Mouse (Mus musculus): Measurements from ENCODE around the gene Pln. TPM values are rescaled to one million over a fixed set of nuclear protein-coding genes. Genes with fewer than 3 reads are reported as not detected.

Gene Pln
- polyA plus RNA-seq (2014; fragmentation: Nextera tagmentation; extraction: Ambion mirVana): 1,148 and 1,278 TPM in 2 replicates

- peak; percentile 76 for ATAC-seq (ENCODE audit: insufficient number of reproducible peaks, insufficient read depth, low FRiP score, low read depth)
- H3K27ac ChIP-seq (replicated peaks in 1 of 2; ENCODE audit: control insufficient read depth in 1 of 2, insufficient read depth in 1 of 2, low read depth in 2 of 2, low read length in 2 of 2): peak within 1 kb of the TSS; percentile 90 to 91
- H3K27me3 ChIP-seq (ENCODE audit: control insufficient read depth, insufficient read depth, low read length): no peaks in the 10 kb centered on the region
- H3K4me2 ChIP-seq (ENCODE audit: low read length): peak within 1 kb of the TSS; percentile 65
- WGBS: 31% methylated on average over 6 of the region's 6 CpGs
- peak within 1 kb of the TSS; percentile 84 for H3K9ac ChIP-seq (ENCODE audit: low read length)
- peaks cover 15% of the 10 kb centered on the region for H3K36me3 ChIP-seq (ENCODE audit: control insufficient read depth, insufficient read depth, low read length)
- peaks cover 0 to 31% of the 10 kb centered on the region in 2 experiments; a peak in 2 of 4 replicates for H3K4me1 ChIP-seq (ENCODE audit: control insufficient read depth in 2 of 2, insufficient read depth in 2 of 2, low read length in 2 of 2)
- H3K9me3 ChIP-seq (ENCODE audit: control insufficient read depth, low read length): no peaks in the 10 kb centered on the region
- H3K4me3 ChIP-seq (ENCODE audit: control insufficient read depth in 1 of 2, insufficient read depth in 1 of 2, low read depth in 1 of 2, low read length in 2 of 2): peak within 1 kb of the TSS; percentile 36 to 52
These were observed at the start of gene Pln for GRCm38 (mm10) chr10:53337162-53337923. Gene Pln, plus strand, starts transcription at chr10:53337667.

GRCm38 (mm10) chr10:53305867-53306266, 31.6 kb upstream of the Pln start:
- H3K27me3 ChIP-seq (ENCODE audit: control insufficient read depth, insufficient read depth, low read length): no peaks in the 10 kb centered on the region
- 0 out of 4 replicates have a peak, but pooled peaks cover 0 to 4% of the 10 kb centered on the region in 2 experiments for H3K4me1 ChIP-seq (ENCODE audit: control insufficient read depth in 2 of 2, insufficient read depth in 2 of 2, low read length in 2 of 2)
- ATAC-seq (ENCODE audit: insufficient number of reproducible peaks, insufficient read depth, low FRiP score, low read depth): no peak
- no peak overlapping the region for H3K4me3 ChIP-seq (ENCODE audit: control insufficient read depth in 1 of 2, insufficient read depth in 1 of 2, low read depth in 1 of 2, low read length in 2 of 2)
- no peak overlapping the region for H3K27ac ChIP-seq (replicated peaks in 1 of 2; ENCODE audit: control insufficient read depth in 1 of 2, insufficient read depth in 1 of 2, low read depth in 2 of 2, low read length in 2 of 2)
- H3K9me3 ChIP-seq (ENCODE audit: control insufficient read depth, low read length): no peaks in the 10 kb centered on the region
- H3K36me3 ChIP-seq (ENCODE audit: control insufficient read depth, insufficient read depth, low read length): peaks cover 6% of the 10 kb centered on the region; the same call in 1 of the 2 replicates
- no peak overlapping the region for H3K9ac ChIP-seq (ENCODE audit: low read length)
- 25% methylated on average over 3 of the region's 3 CpGs for WGBS
- no peak overlapping the region for H3K4me2 ChIP-seq (ENCODE audit: low read length)

- 86% methylated on average over 3 of the region's 3 CpGs for WGBS
- Histone ChIP-seq H3K36me3 (ENCODE audit: control insufficient read depth, insufficient read depth, low read length) (no peaks in the 10 kb centered on the region), H3K27me3 (ENCODE audit: control insufficient read depth, insufficient read depth, low read length) (no peaks in the 10 kb centered on the region), H3K4me1 (ENCODE audit: control insufficient read depth in 2 of 2, insufficient read depth in 2 of 2, low read length in 2 of 2) (0 out of 4 replicates have a peak, but pooled peaks cover 0 to 4% of the 10 kb centered on the region in 2 experiments), H3K4me2 (ENCODE audit: low read length) (no peak overlapping the region), H3K4me3 (ENCODE audit: control insufficient read depth in 1 of 2, insufficient read depth in 1 of 2, low read depth in 1 of 2, low read length in 2 of 2) (no peak overlapping the region), H3K27ac (replicated peaks in 1 of 2; ENCODE audit: control insufficient read depth in 1 of 2, insufficient read depth in 1 of 2, low read depth in 2 of 2, low read length in 2 of 2) (no peak overlapping the region), H3K9ac (ENCODE audit: low read length) (no peak overlapping the region), H3K9me3 (ENCODE audit: control insufficient read depth, low read length) (no peaks in the 10 kb centered on the region)
- no peak for ATAC-seq (ENCODE audit: insufficient number of reproducible peaks, insufficient read depth, low FRiP score, low read depth)
These were observed 30.8 kb upstream of the Pln start for GRCm38 (mm10) chr10:53306674-53307073.

GRCm38 (mm10) chr10:53323367-53323766, 14.1 kb upstream of the Pln start:
- Histone ChIP-seq H3K4me2 (ENCODE audit: low read length) (no peak overlapping the region), H3K36me3 (ENCODE audit: control insufficient read depth, insufficient read depth, low read length) (0 out of 2 replicates have a peak, but pooled peaks cover 2% of the 10 kb centered on the region), H3K9ac (ENCODE audit: low read length) (no peak overlapping the region), H3K4me3 (ENCODE audit: control insufficient read depth in 1 of 2, insufficient read depth in 1 of 2, low read depth in 1 of 2, low read length in 2 of 2) (no peak overlapping the region), H3K9me3 (ENCODE audit: control insufficient read depth, low read length) (no peaks in the 10 kb centered on the region), H3K27me3 (ENCODE audit: control insufficient read depth, insufficient read depth, low read length) (no peaks in the 10 kb centered on the region), H3K27ac (replicated peaks in 1 of 2; ENCODE audit: control insufficient read depth in 1 of 2, insufficient read depth in 1 of 2, low read depth in 2 of 2, low read length in 2 of 2) (no peak overlapping the region; a peak in 1 of 4 replicates), H3K4me1 (ENCODE audit: control insufficient read depth in 2 of 2, insufficient read depth in 2 of 2, low read length in 2 of 2) (peaks cover 2 to 31% of the 10 kb centered on the region in 2 experiments; a peak in 3 of 4 replicates)
- ATAC-seq (ENCODE audit: insufficient number of reproducible peaks, insufficient read depth, low FRiP score, low read depth): no peak

- peak overlapping the region; percentile 66 to 90; a peak in 3 of 4 replicates for H3K27ac ChIP-seq (replicated peaks in 1 of 2; ENCODE audit: control insufficient read depth in 1 of 2, insufficient read depth in 1 of 2, low read depth in 2 of 2, low read length in 2 of 2)
- 3% methylated on average over 1 of the region's 1 CpGs for WGBS
- H3K4me1 ChIP-seq (ENCODE audit: control insufficient read depth in 2 of 2, insufficient read depth in 2 of 2, low read length in 2 of 2): peaks cover 7 to 40% of the 10 kb centered on the region in 2 experiments
- H3K9ac ChIP-seq (ENCODE audit: low read length): no peak overlapping the region
- no peaks in the 10 kb centered on the region for H3K27me3 ChIP-seq (ENCODE audit: control insufficient read depth, insufficient read depth, low read length)
- peak; percentile 96 for ATAC-seq (ENCODE audit: insufficient number of reproducible peaks, insufficient read depth, low FRiP score, low read depth)
- no peaks in the 10 kb centered on the region for H3K36me3 ChIP-seq (ENCODE audit: control insufficient read depth, insufficient read depth, low read length)
- 0 out of 4 replicates have a peak overlapping the region, but pooled peaks of 1 of the 2 experiments have one; percentile 5 for H3K4me3 ChIP-seq (ENCODE audit: control insufficient read depth in 1 of 2, insufficient read depth in 1 of 2, low read depth in 1 of 2, low read length in 2 of 2)
- H3K4me2 ChIP-seq (ENCODE audit: low read length): peak overlapping the region; percentile 50
- no peaks in the 10 kb centered on the region for H3K9me3 ChIP-seq (ENCODE audit: control insufficient read depth, low read length)
These were observed 12.8 kb upstream of the Pln start for GRCm38 (mm10) chr10:53324663-53325062.

GRCm38 (mm10) chr10:53326367-53326766, 11.1 kb upstream of the Pln start:
- Histone ChIP-seq H3K9me3 (ENCODE audit: control insufficient read depth, low read length) (no peaks in the 10 kb centered on the region), H3K9ac (ENCODE audit: low read length) (peak overlapping the region; percentile 10; the same call in 1 of the 2 replicates), H3K4me2 (ENCODE audit: low read length) (no peak overlapping the region), H3K4me1 (ENCODE audit: control insufficient read depth in 2 of 2, insufficient read depth in 2 of 2, low read length in 2 of 2) (peaks cover 11 to 50% of the 10 kb centered on the region in 2 experiments), H3K36me3 (ENCODE audit: control insufficient read depth, insufficient read depth, low read length) (no peaks in the 10 kb centered on the region), H3K4me3 (ENCODE audit: control insufficient read depth in 1 of 2, insufficient read depth in 1 of 2, low read depth in 1 of 2, low read length in 2 of 2) (no peak overlapping the region), H3K27me3 (ENCODE audit: control insufficient read depth, insufficient read depth, low read length) (no peaks in the 10 kb centered on the region), H3K27ac (replicated peaks in 1 of 2; ENCODE audit: control insufficient read depth in 1 of 2, insufficient read depth in 1 of 2, low read depth in 2 of 2, low read length in 2 of 2) (peak overlapping the region; percentile 48 to 65; a peak in 3 of 4 replicates)
- no peak for ATAC-seq (ENCODE audit: insufficient number of reproducible peaks, insufficient read depth, low FRiP score, low read depth)

GRCm38 (mm10) chr10:53329257-53329656, 8.2 kb upstream of the Pln start:
- no peaks in the 10 kb centered on the region for H3K27me3 ChIP-seq (ENCODE audit: control insufficient read depth, insufficient read depth, low read length)
- H3K36me3 ChIP-seq (ENCODE audit: control insufficient read depth, insufficient read depth, low read length): no peaks in the 10 kb centered on the region
- peak overlapping the region; percentile 62; the same call in 1 of the 2 replicates for H3K9ac ChIP-seq (ENCODE audit: low read length)
- H3K9me3 ChIP-seq (ENCODE audit: control insufficient read depth, low read length): no peaks in the 10 kb centered on the region
- ATAC-seq (ENCODE audit: insufficient number of reproducible peaks, insufficient read depth, low FRiP score, low read depth): no peak
- peaks cover 11 to 67% of the 10 kb centered on the region in 2 experiments for H3K4me1 ChIP-seq (ENCODE audit: control insufficient read depth in 2 of 2, insufficient read depth in 2 of 2, low read length in 2 of 2)
- peak overlapping the region; percentile 57 for H3K4me2 ChIP-seq (ENCODE audit: low read length)
- WGBS: 11% methylated on average over 3 of the region's 3 CpGs
- 0 out of 4 replicates have a peak overlapping the region, but pooled peaks of 1 of the 2 experiments have one; percentile 3 for H3K4me3 ChIP-seq (ENCODE audit: control insufficient read depth in 1 of 2, insufficient read depth in 1 of 2, low read depth in 1 of 2, low read length in 2 of 2)
- H3K27ac ChIP-seq (replicated peaks in 1 of 2; ENCODE audit: control insufficient read depth in 1 of 2, insufficient read depth in 1 of 2, low read depth in 2 of 2, low read length in 2 of 2): peak overlapping the region; percentile 81 to 92
